Mouse (Mus musculus) cerebellum, adult 2 months (tissue): ENCODE data around the gene Gpc2.

Experiments
- CTCF ChIP-seq: fragments of 200-500 bp; IDR thresholded peaks from 2 replicates; pipeline ENCODE4 v1.5.1; 2011; ENCODE audit warnings: low read depth, mild to moderate bottlenecking, control low read depth, low read length, moderate library complexity, borderline replicate concordance; ENCODE audit not compliant: insufficient read depth
- POLR2A ChIP-seq: fragments of 200-500 bp; IDR thresholded peaks from 2 replicates; pipeline ENCODE4 v1.6.1; 2011; ENCODE audit warnings: low read length, control low read depth, borderline replicate concordance; ENCODE audit not compliant: insufficient read depth

DNA sequence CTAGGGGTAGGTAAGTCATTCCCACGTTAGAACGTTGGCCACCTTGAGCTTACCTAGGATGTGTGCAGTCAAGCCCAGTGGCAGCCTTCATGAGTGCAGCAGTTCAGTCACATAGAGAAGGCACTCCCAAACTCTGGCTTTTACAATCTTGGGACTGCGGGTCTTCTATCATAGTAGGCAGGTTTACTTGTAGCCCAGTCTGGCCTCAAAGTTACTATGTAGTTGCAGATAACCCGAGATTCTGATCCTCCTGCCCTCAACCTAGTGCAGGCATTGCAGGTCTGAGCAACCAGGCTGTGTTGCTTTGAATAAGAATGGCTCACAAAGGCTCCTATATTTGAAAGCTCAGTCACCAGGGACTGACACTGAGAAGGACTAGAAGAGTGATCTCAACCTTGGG is 53.3 kb downstream of the Gpc2 start:
- TF ChIP-seq CTCF, result no peak
- no peak for TF ChIP-seq POLR2A
